In the genomic region with DNA sequence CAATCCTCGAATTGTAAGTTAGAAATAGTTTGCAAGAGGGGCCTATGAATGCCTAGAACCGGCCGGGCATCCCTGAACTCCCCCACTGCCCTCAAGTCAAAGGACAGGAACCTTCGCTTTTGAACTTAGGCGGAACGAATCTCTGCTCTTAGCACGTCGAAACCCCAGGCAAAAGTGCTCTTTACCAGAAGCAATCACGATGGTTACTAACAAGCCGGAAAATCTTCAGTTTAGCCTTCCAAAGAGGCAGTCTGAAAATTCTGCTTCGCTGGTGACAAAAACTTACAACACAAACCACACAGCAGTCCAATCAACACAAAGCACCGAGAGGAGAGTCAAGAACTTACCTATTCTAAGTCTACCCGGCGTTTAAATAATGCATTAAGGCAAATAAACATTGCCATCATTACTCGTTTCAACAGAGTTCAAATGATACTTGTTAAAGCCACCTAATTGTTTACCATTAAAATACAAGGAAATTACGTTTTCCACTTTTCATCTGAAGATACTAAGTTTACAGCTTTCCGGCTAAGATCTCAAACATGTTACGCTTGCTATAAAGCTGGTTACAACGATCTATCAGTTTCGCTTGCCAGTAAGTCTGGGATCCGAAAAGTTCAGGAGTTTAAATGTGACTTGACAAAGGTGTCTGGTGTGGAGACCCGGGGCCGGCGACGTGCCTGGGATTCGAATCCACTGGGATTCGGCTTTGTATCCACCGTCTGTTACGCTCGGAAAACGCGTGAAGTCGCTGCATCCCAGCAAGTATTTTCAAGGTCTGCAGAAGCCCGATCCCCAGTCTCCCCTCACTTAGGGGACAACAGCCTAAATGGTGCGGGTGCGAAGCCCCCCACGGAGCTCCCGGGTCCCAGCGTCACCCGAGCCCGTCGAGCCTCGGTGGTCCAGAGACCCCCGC, we compare ENCODE assay signal across 8 mouse cellular contexts. TPM values are rescaled to one million over a fixed set of nuclear protein-coding genes. Genes with fewer than 3 reads are reported as not detected.
DNase-seq lines count a peak whose midpoint lies in the region; ATAC-seq and TF ChIP-seq lines count a peak whose summit lies in the region.

No protein-coding gene starts in this region.

- WGBS in limb, embryonic 12.5 days, result under 1% methylated on average over 44 of the region's 44 CpGs

- peak; percentile 43 for DNase-seq in thymus, postnatal 25 days
- no peak for DNase-seq in thymus, postnatal 4 days
- DNase-seq in embryo, embryonic 10.5 days (ENCODE audit: low spot score), result peak; percentile 79
- DNase-seq in heart, adult 18-20 months, result peak; percentile 35 to 63
- peak; percentile 44 for DNase-seq in kidney, adult 18-20 months
- peak; percentile 67 for DNase-seq in testis, postnatal 10 days (ENCODE audit: low spot score)

- H3K4me2 ChIP-seq in limb, embryonic 12.5 days, result peak overlapping the region; percentile 58
- H3K4me2 ChIP-seq in myocyte (ENCODE audit: low read depth), result peak overlapping the region; percentile 79

- peak overlapping the region; percentile 97 for H3K27ac ChIP-seq in limb, embryonic 12.5 days

- no peak for ATAC-seq in limb, embryonic 12.5 days (ENCODE audit: insufficient number of reproducible peaks, insufficient read depth, low FRiP score, low TSS enrichment, low read depth)

- no peak for TF ChIP-seq POLR2A in myocyte (IDR thresholded peaks at IDR 0.05; ENCODE audit: insufficient read length, low read depth)

- H3K79me2 ChIP-seq in myocyte (ENCODE audit: control insufficient read depth, insufficient read depth), result peaks cover 52% of the 10 kb centered on the region

- no peaks in the 10 kb centered on the region for H3K36me3 ChIP-seq in limb, embryonic 12.5 days
- H3K36me3 ChIP-seq in myocyte (ENCODE audit: control insufficient read depth, insufficient read depth), result no peaks in the 10 kb centered on the region

- peaks cover 32% of the 10 kb centered on the region for H3K4me1 ChIP-seq in limb, embryonic 12.5 days (replicated peaks)

- peak overlapping the region; percentile 39 for H3ac ChIP-seq in myocyte (ENCODE audit: control insufficient read depth, insufficient read length)

- H3K9me3 ChIP-seq in limb, embryonic 12.5 days, result 0 out of 2 replicates have a peak, but pooled peaks cover 5% of the 10 kb centered on the region

- H3K9ac ChIP-seq in limb, embryonic 12.5 days (replicated peaks), result peak overlapping the region; percentile 94

- H3K27me3 ChIP-seq in limb, embryonic 12.5 days, result no peaks in the 10 kb centered on the region
- no peaks in the 10 kb centered on the region for H3K27me3 ChIP-seq in myocyte (ENCODE audit: control insufficient read depth, insufficient read depth, insufficient read length)

- H3K4me3 ChIP-seq in limb, embryonic 12.5 days (replicated peaks), result peak overlapping the region; percentile 73
- H3K4me3 ChIP-seq in myocyte, result peak overlapping the region; percentile 49

TF ChIP-seq in myocyte, 11 proteins besides CTCF, POLR2A, EP300 and RAD21:
- no peak for TF ChIP-seq CEBPB (IDR thresholded peaks at IDR 0.05; ENCODE audit: insufficient read depth, poor library complexity, severe bottlenecking)
- no peak for TF ChIP-seq POLR2AphosphoS2 (IDR thresholded peaks at IDR 0.05; ENCODE audit: insufficient read length, low read depth)
- TF ChIP-seq TCF12 (IDR thresholded peaks at IDR 0.05; ENCODE audit: insufficient read depth, poor library complexity, severe bottlenecking), result no peak
- TF ChIP-seq MYOD1 (IDR thresholded peaks at IDR 0.05; ENCODE audit: control insufficient read depth in 1 of 3, insufficient read length in 2 of 3, low read depth in 2 of 3), result no peak
- TF ChIP-seq USF1 (IDR thresholded peaks at IDR 0.05; ENCODE audit: low read depth), result no peak
- no peak for TF ChIP-seq E2F4 (IDR thresholded peaks at IDR 0.05; ENCODE audit: insufficient read depth)
- no peak for TF ChIP-seq TCF3 (IDR thresholded peaks at IDR 0.05; ENCODE audit: insufficient read length, low read depth)
- no peak for TF ChIP-seq MAX (IDR thresholded peaks at IDR 0.05; ENCODE audit: low read depth)
- no peak for TF ChIP-seq MYOG (IDR thresholded peaks at IDR 0.05; ENCODE audit: control insufficient read depth in 1 of 3, insufficient read depth in 1 of 3, insufficient read length in 2 of 3, low read depth in 2 of 3)
- no peak for TF ChIP-seq REST (IDR thresholded peaks at IDR 0.05; ENCODE audit: insufficient read depth, insufficient read length)
- no peak for TF ChIP-seq SRF (IDR thresholded peaks at IDR 0.05; ENCODE audit: control insufficient read depth, insufficient read length, low read depth)

RNA-seq across cellular contexts. Expression of gene Gpsm2, which starts 0.8 kb away (rescaled TPM):
- under 1 TPM; 0.62 to 0.80 TPM for total RNA-seq in heart, adult 18-20 months (2021)
- 93.6 and 104 TPM in 2 replicates for polyA plus RNA-seq in limb, embryonic 12.5 days (2016; fragmentation: Nextera tagmentation; extraction: Ambion mirVana)
- 16.4 TPM for polyA plus RNA-seq in myocyte (2012; fragmentation: generic; extraction: Trizol)

RNA-seq across cellular contexts. Expression of gene Aknad1, which starts 18.1 kb away (rescaled TPM):
- total RNA-seq in heart, adult 18-20 months (2021), result not detected
- polyA plus RNA-seq in limb, embryonic 12.5 days (2016; fragmentation: Nextera tagmentation; extraction: Ambion mirVana), result 1.1 and 1.4 TPM in 2 replicates
- polyA plus RNA-seq in myocyte (2012; fragmentation: generic; extraction: Trizol), result 2.9 TPM
